Mouse (Mus musculus) limb, embryonic 14.5 days (tissue): ENCODE results near the gene Slitrk5. TPM values are rescaled to one million over a fixed set of nuclear protein-coding genes. Genes with fewer than 3 reads are reported as not detected.

Source experiments
- ATAC-seq: fragments of 200-750 bp; cut with Nextera tagmentation; 2 replicates; pipeline ENCODE4 v1.8.0; 2017; ENCODE audit warnings: low read depth, moderate number of reproducible peaks, moderate TSS enrichment; ENCODE audit not compliant: low FRiP score
- DNase-seq: peaks from one replicate; pipeline ENCODE4 v3.0.0-alpha.2; 2015; ENCODE audit warnings: low spot score
- H3K27ac ChIP-seq: fragments of 300-500 bp; sonication (generic); replicated peaks from 2 replicates; pipeline ENCODE4 v1.5.1; 2014; ENCODE audit warnings: low read depth, mild to moderate bottlenecking, low read length, moderate library complexity, mixed read lengths
- H3K27me3 ChIP-seq: fragments of 300-500 bp; sonication (generic); 2 replicates; pipeline ENCODE4 v1.6.1; 2014; ENCODE audit warnings: low read length, mixed read lengths; ENCODE audit not compliant: control insufficient read depth, insufficient read depth
- H3K36me3 ChIP-seq: fragments of 300-500 bp; sonication (generic); 2 replicates; pipeline ENCODE4 v1.6.1; 2014; ENCODE audit warnings: mild to moderate bottlenecking, low read length, moderate library complexity, mixed read lengths; ENCODE audit not compliant: control insufficient read depth, insufficient read depth
- H3K4me1 ChIP-seq: fragments of 300-500 bp; sonication (generic); 2 replicates; pipeline ENCODE4 v1.6.1; 2014; ENCODE audit warnings: antibody characterized with exemption, low read length, mixed read lengths; ENCODE audit not compliant: control insufficient read depth, insufficient read depth
- H3K4me2 ChIP-seq: fragments of 300-500 bp; sonication (generic); replicated peaks from 2 replicates; pipeline ENCODE4 v1.6.1; 2014; ENCODE audit warnings: low read depth, mild to moderate bottlenecking, low read length, moderate library complexity; ENCODE audit not compliant: severe bottlenecking
- H3K4me3 ChIP-seq: fragments of 300-500 bp; sonication (generic); replicated peaks from 2 replicates; pipeline ENCODE4 v1.5.1; 2014; ENCODE audit warnings: low read length
- H3K9ac ChIP-seq: fragments of 300-500 bp; sonication (generic); 2 replicates; pipeline ENCODE4 v1.6.1; 2014; ENCODE audit warnings: mild to moderate bottlenecking, low read depth, low read length, moderate library complexity; ENCODE audit not compliant: severe bottlenecking
- H3K9me3 ChIP-seq: fragments of 300-500 bp; sonication (generic); 2 replicates; pipeline ENCODE4 v1.6.1; 2016; ENCODE audit warnings: low read length; ENCODE audit not compliant: control insufficient read depth
- POLR2A ChIP-seq: fragments of 200-500 bp; IDR thresholded peaks from 2 replicates; pipeline ENCODE4 v1.8.0; 2012; ENCODE audit warnings: inconsistent platforms, mild to moderate bottlenecking, moderate library complexity, borderline replicate concordance; ENCODE audit not compliant: insufficient read depth, insufficient read length; ENCODE audit errors: extremely low read depth
- WGBS: fragments of 180-500 bp; shearing (Covaris S2); extraction: QIAGEN DNeasy Blood & Tissue Kit; methylation state at CpG from one replicate; pipeline ENCODE4 v1.1.7; 2014; 5-methylcytosine and 5-hydroxymethylcytosine counted together
- polyA plus RNA-seq, 2 experiments: library from polyadenylated mRNA; depleted of rRNA in 1 of 2; stranded (reverse) in 1 of 2; unstranded in 1 of 2; fragments of >200 nt; fragmentation: Nextera tagmentation in 1 of 2; extraction: Ambion mirVana in 1 of 2; gene quantifications; 2 replicates each; pipeline versions ENCODE4 v1.2.1 to v1.2.3; 2012 to 2014

Gene Slitrk5
- polyA plus RNA-seq (2012; rRNA removed) (2.4 and 3.2 TPM in 2 replicates), polyA plus RNA-seq (2014; fragmentation: Nextera tagmentation; extraction: Ambion mirVana) (2.2 and 4.0 TPM in 2 replicates)

GRCm38 (mm10) chr14:111674664-111675147, at the start of gene Slitrk5:
Gene Slitrk5 (plus strand): TSS chr14:111675097.
- Histone ChIP-seq H3K4me1 (peaks cover 6% of the 10 kb centered on the region; the same call in 1 of the 2 replicates), H3K9ac (peak within 1 kb of the TSS; percentile 72), H3K9me3 (no peaks in the 10 kb centered on the region), H3K4me3 (peak within 1 kb of the TSS; percentile 69), H3K27ac (peak within 1 kb of the TSS; percentile 72), H3K36me3 (no peaks in the 10 kb centered on the region), H3K4me2 (peak within 1 kb of the TSS; percentile 96), H3K27me3 (peaks cover 21% of the 10 kb centered on the region)
- under 1% methylated on average over 22 of the region's 22 CpGs for WGBS
- ATAC-seq (peak; percentile 59), DNase-seq (peak; percentile 83)
- no peak for TF ChIP-seq POLR2A

GRCm38 (mm10) chr14:111672942-111673341, 2.0 kb upstream of the Slitrk5 start:
- H3K4me1 ChIP-seq: peaks cover 6% of the 10 kb centered on the region; the same call in 1 of the 2 replicates
- ATAC-seq (no peak), DNase-seq (no peak)
- no peak overlapping the region for H3K27ac ChIP-seq
- peaks cover 12% of the 10 kb centered on the region for H3K27me3 ChIP-seq
- no peak overlapping the region for H3K4me2 ChIP-seq
- H3K36me3 ChIP-seq: no peaks in the 10 kb centered on the region
- no peaks in the 10 kb centered on the region for H3K9me3 ChIP-seq
- no peak overlapping the region for H3K4me3 ChIP-seq
- WGBS: 46% methylated on average over 1 of the region's 1 CpGs
- no peak overlapping the region for H3K9ac ChIP-seq
- no peak for TF ChIP-seq POLR2A

- H3K27me3 ChIP-seq: peaks cover 29% of the 10 kb centered on the region
- H3K4me2 ChIP-seq: peak overlapping the region; percentile 96
- H3K27ac ChIP-seq: peak overlapping the region; percentile 72
- no peaks in the 10 kb centered on the region for H3K36me3 ChIP-seq
- peaks cover 6% of the 10 kb centered on the region; the same call in 1 of the 2 replicates for H3K4me1 ChIP-seq
- DNase-seq (peak; percentile 27), ATAC-seq (peak; percentile 58)
- WGBS: under 1% methylated on average over 57 of the region's 94 CpGs
- no peaks in the 10 kb centered on the region for H3K9me3 ChIP-seq
- H3K9ac ChIP-seq: peak overlapping the region; percentile 72
- no peak for TF ChIP-seq POLR2A
- H3K4me3 ChIP-seq: peak overlapping the region; percentile 69
Observed at GRCm38 (mm10) chr14:111675211-111676165, 591 bp downstream of the Slitrk5 start.

- peaks cover 6% of the 10 kb centered on the region; the same call in 1 of the 2 replicates for H3K4me1 ChIP-seq
- peaks cover 32% of the 10 kb centered on the region for H3K27me3 ChIP-seq
- H3K36me3 ChIP-seq: no peaks in the 10 kb centered on the region
- WGBS: 1% methylated on average over 17 of the region's 19 CpGs
- H3K27ac ChIP-seq: peak overlapping the region; percentile 72
- no peaks in the 10 kb centered on the region for H3K9me3 ChIP-seq
- DNase-seq: peak; percentile 28
- peak overlapping the region; percentile 72 for H3K9ac ChIP-seq
- peak overlapping the region; percentile 96 for H3K4me2 ChIP-seq
- TF ChIP-seq POLR2A: 0 out of 2 replicates have a peak, but pooled peaks have one; percentile 9
- ATAC-seq: peak; percentile 51
- peak overlapping the region; percentile 69 for H3K4me3 ChIP-seq
Observed at GRCm38 (mm10) chr14:111676166-111676581, 1.3 kb downstream of the Slitrk5 start.

- no peak for TF ChIP-seq POLR2A
- WGBS: 0% methylated on average over 18 of the region's 18 CpGs
- ATAC-seq (no peak), DNase-seq (peak; percentile 14)
- Histone ChIP-seq H3K4me1 (peaks cover 6% of the 10 kb centered on the region; the same call in 1 of the 2 replicates), H3K4me2 (peak overlapping the region; percentile 96), H3K4me3 (peak overlapping the region; percentile 69), H3K27me3 (peaks cover 32% of the 10 kb centered on the region), H3K36me3 (no peaks in the 10 kb centered on the region), H3K9me3 (no peaks in the 10 kb centered on the region), H3K27ac (no peak overlapping the region), H3K9ac (peak overlapping the region; percentile 72; the same call in 1 of the 2 replicates)
Observed at GRCm38 (mm10) chr14:111676851-111677291, 2.0 kb downstream of the Slitrk5 start.
